Mouse (Mus musculus): ENCODE results near the gene Cdt1.

Cdt1 gene

DNA sequence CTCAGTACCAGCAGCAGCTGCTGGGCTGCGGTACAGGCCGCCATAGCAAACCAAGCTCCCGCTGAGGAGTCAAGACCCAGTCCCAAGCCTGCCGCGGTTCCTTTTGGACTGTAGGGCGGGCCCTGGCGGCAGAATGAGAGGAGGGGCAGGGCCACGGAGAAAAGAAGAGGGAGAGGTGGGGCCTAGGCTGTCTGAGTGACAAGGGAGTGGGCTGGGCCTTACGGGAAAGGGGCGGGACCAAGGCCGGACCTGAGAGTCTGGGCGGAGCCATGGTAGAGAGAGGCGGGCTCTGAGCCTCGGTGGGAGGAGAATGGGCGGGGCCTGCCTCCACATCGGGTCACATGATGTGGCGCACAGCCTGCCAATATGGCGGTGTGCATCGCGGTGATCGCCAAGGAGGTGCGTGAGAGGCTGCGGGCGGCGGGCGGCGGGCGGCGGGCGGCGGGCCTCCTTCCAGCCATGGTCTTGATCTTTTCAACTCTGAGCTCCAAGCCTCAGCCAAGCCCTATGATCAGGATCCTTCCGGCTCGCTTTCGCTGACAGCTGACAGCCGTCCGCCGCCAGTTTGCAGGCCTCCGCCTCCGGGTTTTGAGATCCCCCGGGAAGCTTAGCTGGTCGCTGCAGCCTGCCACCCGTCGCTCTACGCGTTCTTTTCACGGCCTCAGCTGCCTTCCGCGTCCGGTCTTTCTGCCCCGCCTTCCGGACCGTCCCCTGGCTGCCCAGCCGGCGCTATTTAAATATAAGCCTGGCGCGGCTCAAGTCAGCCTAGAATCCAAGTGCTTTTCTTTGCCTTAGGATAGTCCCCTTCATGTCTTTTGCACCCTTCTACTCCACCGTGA is 43.7 kb downstream of the Cdt1 start, which contains the start of the genes Galns and Trappc2l:
Galns (minus strand) TSS at position 169 of the 839 bp plus-strand sequence.
Trappc2l (plus strand) TSS at position 346 of the 839 bp plus-strand sequence.
- DNase-seq (ENCODE audit: extremely low spot score) = peak; percentile 98

DNA sequence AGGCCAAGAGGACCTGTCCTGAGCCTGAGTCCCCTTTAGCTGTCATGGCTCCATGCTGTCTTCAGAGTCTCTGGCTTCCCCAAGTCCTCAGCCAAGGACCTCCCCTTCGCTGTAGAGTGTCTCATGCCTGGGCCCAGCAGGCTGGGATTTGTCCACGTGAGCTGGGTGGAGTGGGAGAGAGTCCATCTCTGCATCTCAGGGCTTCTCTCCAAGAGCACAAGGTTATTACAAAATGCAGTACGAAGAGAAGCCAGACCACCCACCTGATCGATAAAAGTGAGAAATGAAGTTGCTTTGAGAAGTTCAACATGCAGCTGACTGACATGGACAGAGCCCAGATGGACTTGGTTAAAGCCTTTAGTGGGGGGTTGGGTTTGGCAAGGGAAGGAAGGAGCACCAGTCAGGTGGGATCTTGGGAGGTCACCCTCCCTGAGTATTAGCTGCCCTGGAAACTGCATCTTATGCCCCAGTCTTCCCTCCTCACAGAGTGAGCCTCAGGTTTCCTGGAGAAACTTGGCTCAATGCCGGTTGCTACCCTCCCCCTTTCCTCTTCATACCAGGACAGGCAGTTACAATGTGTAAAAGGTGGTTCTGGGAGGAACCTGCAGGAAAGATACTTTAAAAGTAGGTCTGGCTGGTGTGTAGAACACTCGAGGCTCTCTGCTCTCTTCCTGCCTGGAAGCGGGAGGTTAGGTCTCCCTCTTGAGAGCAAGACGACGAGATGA is 48.5 kb downstream of the Cdt1 start:
- DNase-seq (ENCODE audit: extremely low spot score) = no peak

DNA sequence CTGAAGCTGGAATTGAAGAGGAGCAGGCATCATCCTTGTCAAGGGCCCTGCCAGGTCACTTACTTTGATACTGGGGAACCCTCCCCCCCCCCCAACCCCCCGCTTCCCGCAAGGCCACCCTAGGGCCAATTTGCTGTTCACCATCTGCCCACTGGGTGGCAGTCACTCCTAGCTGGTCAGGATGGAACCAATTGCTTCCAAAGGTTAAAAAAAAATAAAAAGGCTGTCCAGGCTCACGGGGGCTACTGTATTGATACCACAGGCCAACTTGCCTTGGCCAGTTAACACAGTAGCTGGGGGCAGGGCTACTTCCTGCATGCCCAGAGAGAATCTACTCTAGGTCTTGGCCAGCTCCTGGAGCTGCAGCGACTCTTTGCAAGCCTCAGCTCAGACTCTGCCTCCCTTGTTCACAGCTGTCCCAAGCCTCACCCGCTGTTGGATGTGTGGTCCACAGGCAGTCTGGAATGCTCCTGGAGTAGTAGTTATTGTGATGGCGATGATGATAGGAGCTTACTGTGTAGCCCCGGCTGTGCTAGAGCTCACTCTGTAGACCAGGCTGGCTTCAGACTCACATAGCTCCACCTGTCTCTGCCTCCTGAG is 50.2 kb downstream of the Cdt1 start:
- peak; percentile 73 for DNase-seq (ENCODE audit: extremely low spot score)

DNA sequence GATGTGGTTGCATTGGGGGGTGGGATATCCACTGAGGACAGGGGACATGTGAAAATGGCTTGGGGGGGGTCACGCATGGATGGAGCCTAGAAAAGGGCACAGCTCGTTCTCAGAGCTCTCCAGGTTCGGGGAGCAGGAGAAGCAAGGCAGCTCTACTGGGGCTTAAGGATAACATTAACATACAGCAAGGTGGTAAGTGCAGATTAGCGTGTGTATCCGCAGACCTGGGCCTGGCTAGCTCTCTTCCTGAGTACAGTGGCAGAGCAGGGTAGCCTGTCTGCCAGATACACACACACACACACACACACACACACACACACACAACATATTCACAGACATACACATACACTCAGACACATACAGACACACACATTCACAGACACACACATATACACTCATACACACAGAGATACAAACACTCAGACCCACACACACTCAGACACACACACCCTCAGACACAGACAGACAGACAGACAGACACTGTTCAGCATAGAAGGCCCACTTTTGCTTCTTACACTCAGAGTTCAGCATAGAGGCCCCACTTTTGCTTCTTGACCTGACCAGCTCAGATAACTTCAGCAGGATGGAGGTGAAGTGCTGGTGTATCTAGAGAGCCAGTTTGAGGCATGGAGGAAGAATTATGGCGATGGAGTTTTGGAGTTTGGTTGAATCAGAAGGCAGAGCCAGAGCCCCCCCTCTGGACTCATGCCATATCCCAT is 51.0 kb downstream of the Cdt1 start:
- no peak for DNase-seq (ENCODE audit: extremely low spot score)

DNA sequence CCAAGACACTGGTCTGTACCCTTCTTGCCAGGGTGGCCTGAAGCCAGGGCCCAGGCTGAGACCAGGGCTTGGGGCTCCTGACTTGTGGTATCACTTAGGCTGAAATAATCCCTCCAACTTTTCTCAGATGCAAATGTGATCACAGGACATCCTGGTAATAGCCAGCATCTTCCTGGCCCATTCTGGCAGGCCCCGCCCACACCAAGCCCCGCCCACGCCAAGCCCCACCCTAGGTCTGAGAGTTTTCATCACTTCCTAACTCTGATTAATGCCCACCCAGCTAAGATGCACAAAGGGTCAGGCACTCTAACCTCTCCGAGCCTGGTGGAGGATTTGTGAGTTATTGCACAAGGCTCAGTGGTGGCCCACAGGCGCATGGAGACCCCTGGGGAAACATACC is 52.6 kb downstream of the Cdt1 start:
- DNase-seq (ENCODE audit: extremely low spot score) = no peak

DNA sequence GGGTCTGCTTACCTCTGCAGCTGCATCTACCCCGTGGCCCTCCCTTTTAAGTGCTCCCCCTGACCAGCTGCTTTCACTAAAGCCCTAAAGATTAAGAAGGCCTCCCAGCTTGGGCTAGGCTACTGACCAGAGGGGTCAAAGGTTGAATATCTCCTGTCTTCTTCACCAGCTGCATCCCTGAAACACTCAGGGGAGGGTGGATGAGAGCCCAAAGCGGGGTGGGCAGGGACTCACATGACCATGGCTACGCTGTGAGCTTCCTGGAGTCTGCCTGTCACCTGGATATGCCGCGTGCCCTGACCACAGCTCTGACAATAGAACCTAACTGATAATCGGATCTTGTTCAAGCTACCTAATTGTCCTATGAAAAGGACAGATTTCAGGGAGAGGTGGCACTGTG is 54.9 kb downstream of the Cdt1 start, which contains the start of gene Pabpn1l:
Pabpn1l (minus strand) TSS at position 13 of the 400 bp plus-strand sequence.
- no peak for DNase-seq (ENCODE audit: extremely low spot score)

Measured in embryo, embryonic 9.5 days (tissue).